Mouse (Mus musculus) spleen, adult 2 months (tissue): ENCODE results near the gene Mafb. TPM values are rescaled to one million over a fixed set of nuclear protein-coding genes. Genes with fewer than 3 reads are reported as not detected.

Experiments
- DNase-seq, 2 experiments: peaks; one replicate each; pipeline versions ENCODE4 v3.0.0 to v3.0.0-alpha.2; 2012 to 2021; ENCODE audit warnings: low spot score in 2 of 2, low read depth in 1 of 2
- H3K27ac ChIP-seq: fragments of 200-500 bp; 2 replicates; pipeline ENCODE4 v1.5.1; 2012; ENCODE audit warnings: low read length, inconsistent platforms; ENCODE audit not compliant: insufficient read depth
- H3K27me3 ChIP-seq: fragments of 200-500 bp; 2 replicates; pipeline ENCODE4 v1.6.1; 2012; ENCODE audit warnings: mild to moderate bottlenecking, moderate library complexity, low read length, inconsistent platforms; ENCODE audit not compliant: control insufficient read depth, insufficient read depth
- H3K36me3 ChIP-seq: fragments of 200-500 bp; 2 replicates; pipeline ENCODE4 v1.6.1; 2012; ENCODE audit warnings: mild to moderate bottlenecking, low read length, inconsistent platforms; ENCODE audit not compliant: control insufficient read depth, insufficient read depth
- H3K4me1 ChIP-seq: fragments of 200-500 bp; 2 replicates; pipeline ENCODE4 v1.6.1; 2011; ENCODE audit warnings: inconsistent platforms; ENCODE audit not compliant: control insufficient read depth, insufficient read depth, insufficient read length
- H3K4me3 ChIP-seq: fragments of 200-500 bp; 2 replicates; pipeline ENCODE4 v1.5.1; 2011; ENCODE audit warnings: mild to moderate bottlenecking, inconsistent platforms; ENCODE audit not compliant: insufficient read depth, insufficient read length; ENCODE audit errors: extremely low read depth
- CTCF ChIP-seq: fragments of 200-500 bp; IDR thresholded peaks from 2 replicates; pipeline ENCODE4 v1.5.1; 2011; ENCODE audit warnings: mild to moderate bottlenecking, inconsistent platforms; ENCODE audit not compliant: insufficient read depth, insufficient read length, insufficient replicate concordance; ENCODE audit errors: extremely low read depth
- POLR2A ChIP-seq: fragments of 200-500 bp; IDR thresholded peaks from 2 replicates; pipeline ENCODE4 v1.6.1; 2011; ENCODE audit warnings: low read depth, low read length, inconsistent platforms
- WGBS: fragments of 180-500 bp; shearing (Covaris S2); methylation state at CpG from one replicate; pipeline ENCODE4 v1.1.7; 2018; 5-methylcytosine and 5-hydroxymethylcytosine counted together
- polyA plus RNA-seq: library from polyadenylated mRNA; depleted of rRNA; stranded (reverse); fragments of >200 nt; gene quantifications from 2 replicates; pipeline ENCODE4 v1.2.3, GENCODE M21; 2012

Gene Mafb
- polyA plus RNA-seq, 1 experiment: 39.8 TPM

DNA sequence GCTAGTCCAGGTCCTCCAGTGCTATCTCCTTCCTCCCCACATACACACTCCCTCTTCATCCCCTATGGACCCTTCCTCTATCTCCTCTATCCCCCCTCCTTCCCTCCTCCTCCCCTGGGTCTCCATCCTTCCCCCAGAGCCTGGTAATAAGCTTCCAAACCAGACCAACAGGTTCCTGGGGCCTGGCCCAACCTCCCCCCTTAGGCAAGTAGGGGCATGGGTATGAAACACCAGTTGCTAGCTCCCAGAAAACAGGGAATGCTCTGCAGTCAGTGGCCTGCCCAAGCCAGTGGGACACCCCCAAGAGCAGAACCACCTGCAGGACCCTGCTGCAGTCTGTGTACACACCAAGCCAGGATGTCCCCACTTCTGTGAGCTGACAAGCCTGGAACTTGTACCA, 21.2 kb downstream of the Mafb start:
- H3K4me3 ChIP-seq: no peak overlapping the region
- H3K36me3 ChIP-seq: no peaks in the 10 kb centered on the region
- no peak overlapping the region for H3K27ac ChIP-seq
- TF ChIP-seq POLR2A (no peak), CTCF (no peak)
- no peaks in the 10 kb centered on the region for H3K4me1 ChIP-seq
- no peak for DNase-seq
- H3K27me3 ChIP-seq: no peaks in the 10 kb centered on the region

- Histone ChIP-seq H3K4me1 (no peaks in the 10 kb centered on the region), H3K4me3 (no peak overlapping the region), H3K36me3 (no peaks in the 10 kb centered on the region), H3K27me3 (no peaks in the 10 kb centered on the region), H3K27ac (no peak overlapping the region)
- no peak for DNase-seq
- WGBS: 67% methylated on average over 4 of the region's 4 CpGs
- TF ChIP-seq POLR2A (no peak), CTCF (no peak)
Observed at GRCm38 (mm10) chr2:160340121-160340520, 26.7 kb downstream of the Mafb start.

- Histone ChIP-seq H3K27me3 (no peaks in the 10 kb centered on the region), H3K4me3 (no peak overlapping the region), H3K36me3 (no peaks in the 10 kb centered on the region), H3K27ac (no peak overlapping the region), H3K4me1 (no peaks in the 10 kb centered on the region)
- no peak for DNase-seq
- WGBS: 92% methylated on average over 5 of the region's 5 CpGs
- TF ChIP-seq POLR2A (no peak), CTCF (no peak)
Observed at GRCm38 (mm10) chr2:160339595-160339994, 27.3 kb downstream of the Mafb start.

- Histone ChIP-seq H3K27ac (no peak overlapping the region), H3K36me3 (no peaks in the 10 kb centered on the region), H3K27me3 (no peaks in the 10 kb centered on the region), H3K4me3 (no peak overlapping the region), H3K4me1 (no peaks in the 10 kb centered on the region)
- TF ChIP-seq POLR2A: no peak
- no peak for TF ChIP-seq CTCF
- WGBS: 40% methylated on average over 2 of the region's 2 CpGs
- DNase-seq: no peak
Observed at GRCm38 (mm10) chr2:160336053-160336452, 30.8 kb downstream of the Mafb start.

- TF ChIP-seq CTCF (no peak), POLR2A (no peak)
- H3K36me3 ChIP-seq: no peaks in the 10 kb centered on the region
Observed at GRCm38 (mm10) chr2:160335043-160335442, 31.8 kb downstream of the Mafb start.

DNA sequence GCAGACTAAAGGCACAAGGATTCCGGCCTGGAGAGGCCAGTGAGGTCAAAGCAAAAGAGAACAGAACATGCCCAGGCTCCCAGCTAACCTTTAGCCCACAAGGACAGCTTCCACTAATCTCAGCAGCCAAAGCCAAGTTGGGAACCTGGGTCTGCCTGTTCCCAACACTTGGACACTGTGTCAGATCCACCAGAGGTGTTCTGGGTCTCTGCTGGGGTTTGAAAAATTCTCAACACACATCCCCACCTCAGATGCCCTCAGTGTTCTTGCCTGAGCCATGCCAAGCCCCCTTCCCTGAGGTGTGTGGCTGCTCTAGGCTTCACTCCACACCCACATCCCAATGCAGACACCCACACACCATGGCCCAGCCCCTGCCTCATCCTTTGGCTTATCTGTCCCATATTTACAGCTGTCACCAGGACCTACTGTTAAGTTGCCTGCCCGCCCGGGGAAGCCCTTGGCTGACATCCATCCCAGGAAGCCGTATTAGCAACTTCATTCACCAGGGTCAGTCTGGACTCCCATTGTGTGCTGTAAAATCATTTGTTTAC, 32.7 kb downstream of the Mafb start, which contains the start of gene Gm826:
TSS of gene Gm826 (minus strand) at position 52 of the 551 bp plus-strand sequence.
- H3K27me3 ChIP-seq: no peaks in the 10 kb centered on the region
- no peak for TF ChIP-seq CTCF
- TF ChIP-seq POLR2A: no peak
- H3K4me1 ChIP-seq: no peaks in the 10 kb centered on the region
- no peak within 1 kb of the TSS for H3K4me3 ChIP-seq
- 86% methylated on average over 4 of the region's 4 CpGs for WGBS
- no peaks in the 10 kb centered on the region for H3K36me3 ChIP-seq
- no peak for DNase-seq
- no peak within 1 kb of the TSS for H3K27ac ChIP-seq

More at GRCm38 (mm10) chr2:160335043-160335442, 31.8 kb downstream of the Mafb start:
- Histone ChIP-seq H3K27me3 (no peaks in the 10 kb centered on the region), H3K27ac (no peak overlapping the region), H3K4me3 (no peak overlapping the region), H3K4me1 (no peaks in the 10 kb centered on the region)
- DNase-seq: no peak
- 6% methylated on average over 1 of the region's 1 CpGs for WGBS

GRCm38 (mm10) chr2:160332516-160333325, 34.1 kb downstream of the Mafb start:
- no peaks in the 10 kb centered on the region for H3K27me3 ChIP-seq
- WGBS: 89% methylated on average over 12 of the region's 12 CpGs
- no peak overlapping the region for H3K27ac ChIP-seq
- H3K36me3 ChIP-seq: no peaks in the 10 kb centered on the region
- H3K4me1 ChIP-seq: peaks cover 3% of the 10 kb centered on the region; the same call in 1 of the 2 replicates
- no peak for DNase-seq
- no peak overlapping the region for H3K4me3 ChIP-seq
- no peak for TF ChIP-seq CTCF
- TF ChIP-seq POLR2A: no peak
